Mouse (Mus musculus) MEL (cell line): Measurements from ENCODE around the gene Rora. TPM values are rescaled to one million over a fixed set of nuclear protein-coding genes. Genes with fewer than 3 reads are reported as not detected.

Source experiments
- DNase-seq: peaks from one replicate; pipeline ENCODE4 v3.0.0; 2011; ENCODE audit warnings: low read depth, low spot score
- H3K27ac ChIP-seq: 2 replicates; pipeline ENCODE4 v1.5.1; 2012; ENCODE audit warnings: low read depth, mild to moderate bottlenecking, control low read depth, low read length, moderate library complexity; ENCODE audit not compliant: control insufficient read depth
- H3K27me3 ChIP-seq, 2 experiments: fragments of 150-350 bp in 1 of 2; sonication (generic) in 1 of 2; 2 replicates each; pipeline ENCODE4 v1.6.1; 2012; ENCODE audit warnings: low read length in 2 of 2, mild to moderate bottlenecking in 2 of 2, improper control_type of control experiment in 1 of 2, moderate library complexity in 1 of 2; ENCODE audit not compliant: insufficient read depth in 2 of 2, control insufficient read depth in 1 of 2
- H3K36me3 ChIP-seq, 2 experiments: 2 replicates each; pipeline ENCODE4 v1.6.1; 2012 to 2014; ENCODE audit warnings: low read length in 2 of 2, improper control_type of control experiment in 1 of 2, inconsistent platforms in 1 of 2, mild to moderate bottlenecking in 1 of 2; ENCODE audit not compliant: insufficient read depth in 2 of 2, control insufficient read depth in 1 of 2
- H3K4me1 ChIP-seq, 2 experiments: fragments of 150-350 bp in 1 of 2; sonication (generic) in 1 of 2; 2 replicates each; pipeline ENCODE4 v1.6.1; 2012; ENCODE audit warnings: low read length in 2 of 2, improper control_type of control experiment in 1 of 2, mild to moderate bottlenecking in 1 of 2; ENCODE audit not compliant: insufficient read depth in 2 of 2, control insufficient read depth in 1 of 2
- H3K4me3 ChIP-seq, 2 experiments: fragments of 150-350 bp in 1 of 2; sonication (generic) in 1 of 2; 2 replicates each; pipeline ENCODE4 v1.5.1; 2012; ENCODE audit warnings: low read depth in 2 of 2, low read length in 2 of 2, mild to moderate bottlenecking in 2 of 2, moderate library complexity in 2 of 2, control low read depth in 1 of 2, improper control_type of control experiment in 1 of 2; ENCODE audit not compliant: control insufficient read depth in 1 of 2, insufficient read depth in 1 of 2
- H3K79me2 ChIP-seq: 2 replicates; pipeline ENCODE4 v1.6.1; 2012; ENCODE audit warnings: mild to moderate bottlenecking, low read length, moderate library complexity; ENCODE audit not compliant: control insufficient read depth, poor library complexity, insufficient read depth
- H3K9ac ChIP-seq: 2 replicates; pipeline ENCODE4 v1.6.1; 2012; ENCODE audit warnings: low read depth, mild to moderate bottlenecking, control low read depth, low read length, moderate library complexity; ENCODE audit not compliant: control insufficient read depth, poor library complexity, severe bottlenecking
- H3K9me3 ChIP-seq: fragments of 150-350 bp; sonication (generic); replicated peaks from 2 replicates; pipeline ENCODE4 v1.6.1; 2012; ENCODE audit warnings: mild to moderate bottlenecking, low read length, improper control_type of control experiment, moderate library complexity; ENCODE audit not compliant: insufficient read depth
- CHD2 ChIP-seq: IDR thresholded peaks from 2 replicates; pipeline ENCODE4 v1.6.1; 2011; ENCODE audit warnings: low read length, improper control_type of control experiment
- E2F4 ChIP-seq: IDR thresholded peaks from 2 replicates; pipeline ENCODE4 v1.6.1; 2011; ENCODE audit warnings: low read depth, low read length, improper control_type of control experiment, borderline replicate concordance
- ELF1 ChIP-seq: IDR thresholded peaks from 2 replicates; pipeline ENCODE4 v1.6.1; 2014; ENCODE audit warnings: low read depth, mild to moderate bottlenecking, inconsistent platforms, low read length, improper control_type of control experiment, moderate library complexity
- ETS1 ChIP-seq: IDR thresholded peaks from 2 replicates; pipeline ENCODE4 v1.6.1; 2012; ENCODE audit warnings: low read depth, mild to moderate bottlenecking, inconsistent platforms, low read length, improper control_type of control experiment, moderate library complexity
- GABPA ChIP-seq: IDR thresholded peaks from 2 replicates; pipeline ENCODE4 v1.6.1; 2012; ENCODE audit warnings: low read depth, mild to moderate bottlenecking, inconsistent platforms, low read length, improper control_type of control experiment, moderate library complexity
- GATA1 ChIP-seq: IDR thresholded peaks from 2 replicates; pipeline ENCODE4 v1.6.1; 2011; ENCODE audit warnings: low read depth, low read length, improper control_type of control experiment
- HCFC1 ChIP-seq: IDR thresholded peaks from 2 replicates; pipeline ENCODE4 v1.6.1; 2012; ENCODE audit warnings: low read depth, mild to moderate bottlenecking, inconsistent platforms, low read length, improper control_type of control experiment, moderate library complexity
- JUND ChIP-seq: IDR thresholded peaks from 2 replicates; pipeline ENCODE4 v1.6.1; 2011; ENCODE audit warnings: low read depth, mild to moderate bottlenecking, improper control_type of control experiment, low read length
- MAFK ChIP-seq: IDR thresholded peaks from 2 replicates; pipeline ENCODE4 v1.6.1; 2011; ENCODE audit warnings: low read depth, mild to moderate bottlenecking, low read length, improper control_type of control experiment, borderline replicate concordance
- MAX ChIP-seq: IDR thresholded peaks from 2 replicates; pipeline ENCODE4 v1.6.1; 2011; ENCODE audit warnings: low read length, improper control_type of control experiment
- MEF2A ChIP-seq: IDR thresholded peaks from 2 replicates; pipeline ENCODE4 v1.6.1; 2014; ENCODE audit warnings: low read depth, mild to moderate bottlenecking, inconsistent platforms, low read length, improper control_type of control experiment; ENCODE audit not compliant: poor library complexity, insufficient replicate concordance, severe bottlenecking; ENCODE audit errors: extremely low read depth
- MYB ChIP-seq: IDR thresholded peaks from 2 replicates; pipeline ENCODE4 v1.6.1; 2011; ENCODE audit warnings: mild to moderate bottlenecking, low read depth, low read length, improper control_type of control experiment
- MYC ChIP-seq: IDR thresholded peaks from 2 replicates; pipeline ENCODE4 v1.6.1; 2011; ENCODE audit warnings: low read depth, mild to moderate bottlenecking, low read length, improper control_type of control experiment, moderate library complexity
- NELFE ChIP-seq: IDR thresholded peaks from 2 replicates; pipeline ENCODE4 v1.6.1; 2011; ENCODE audit warnings: low read depth, low read length, improper control_type of control experiment
- NRF1 ChIP-seq: IDR thresholded peaks from 2 replicates; pipeline ENCODE4 v1.6.1; 2014; ENCODE audit warnings: low read depth, mild to moderate bottlenecking, inconsistent platforms, low read length, improper control_type of control experiment, moderate library complexity; ENCODE audit not compliant: poor library complexity, insufficient read depth, severe bottlenecking
- POLR2A ChIP-seq, 2 experiments: IDR thresholded peaks; 2 replicates each; pipeline ENCODE4 v1.6.1; 2011 to 2012; ENCODE audit warnings: low read length in 2 of 2, mild to moderate bottlenecking in 2 of 2, control low read depth in 1 of 2, improper control_type of control experiment in 1 of 2, low read depth in 1 of 2, moderate library complexity in 1 of 2; ENCODE audit not compliant: control insufficient read depth in 1 of 2, insufficient read depth in 1 of 2, poor library complexity in 1 of 2
- RAD21 ChIP-seq: IDR thresholded peaks from 2 replicates; pipeline ENCODE4 v1.6.1; 2011; ENCODE audit warnings: mild to moderate bottlenecking, low read depth, low read length, improper control_type of control experiment
- RCOR1 ChIP-seq: IDR thresholded peaks from 2 replicates; pipeline ENCODE4 v1.6.1; 2012; ENCODE audit warnings: low read depth, mild to moderate bottlenecking, inconsistent platforms, low read length, improper control_type of control experiment
- SMC3 ChIP-seq: IDR thresholded peaks from 2 replicates; pipeline ENCODE4 v1.6.1; 2011; ENCODE audit warnings: low read depth, low read length, improper control_type of control experiment
- UBTF ChIP-seq: IDR thresholded peaks from 2 replicates; pipeline ENCODE4 v1.6.1; 2012; ENCODE audit warnings: low read depth, mild to moderate bottlenecking, inconsistent platforms, low read length, improper control_type of control experiment, moderate library complexity, borderline replicate concordance; ENCODE audit not compliant: insufficient read depth
- USF1 ChIP-seq: IDR thresholded peaks from 2 replicates; pipeline ENCODE4 v1.6.1; 2014; ENCODE audit warnings: low read depth, mild to moderate bottlenecking, inconsistent platforms, low read length, improper control_type of control experiment, moderate library complexity
- USF2 ChIP-seq, 2 experiments: IDR thresholded peaks; 2 replicates each; pipeline ENCODE4 v1.6.1; 2011 to 2012; ENCODE audit warnings: improper control_type of control experiment in 2 of 2, low read length in 2 of 2, borderline replicate concordance in 1 of 2, inconsistent platforms in 1 of 2, low read depth in 1 of 2, mild to moderate bottlenecking in 1 of 2; ENCODE audit not compliant: insufficient read depth in 1 of 2
- ZC3H11A ChIP-seq: IDR thresholded peaks from 2 replicates; pipeline ENCODE4 v1.6.1; 2012; ENCODE audit warnings: low read depth, mild to moderate bottlenecking, inconsistent platforms, low read length, improper control_type of control experiment
- ZNF384 ChIP-seq: IDR thresholded peaks from 2 replicates; pipeline ENCODE4 v1.6.1; 2012; ENCODE audit warnings: low read depth, mild to moderate bottlenecking, inconsistent platforms, low read length, improper control_type of control experiment
- polyA plus RNA-seq, 2 experiments: library from polyadenylated mRNA; stranded (reverse) in 1 of 2; unstranded in 1 of 2; fragments of >175 nt in 1 of 2; fragments of >200 nt in 1 of 2; gene quantifications; 2 replicates each; pipeline versions ENCODE4 v1.2.1 to v1.2.4; 2012; ENCODE audit warnings: low replicate concordance in 2 of 2, low read depth in 1 of 2; ENCODE audit not compliant: insufficient read length in 2 of 2, insufficient read depth in 1 of 2, missing spikeins in 1 of 2
- total RNA-seq: library from RNA; depleted of rRNA; stranded (reverse); fragments of 300-350 nt; gene quantifications from 2 replicates; pipeline ENCODE4 v1.2.3, GENCODE M21; 2012

Gene Rora
- total and polyA plus RNA-seq, 3 experiments: not detected

- Histone ChIP-seq H3K4me3 (no peak overlapping the region), H3K4me1 (no peaks in the 10 kb centered on the region), H3K27me3 (no peaks in the 10 kb centered on the region), H3K9me3 (no peaks in the 10 kb centered on the region), H3K79me2 (no peaks in the 10 kb centered on the region), H3K9ac (no peak overlapping the region), H3K36me3 (no peaks in the 10 kb centered on the region), H3K27ac (no peak overlapping the region)
- no peak for DNase-seq
- TF ChIP-seq RAD21 (no peak), USF2 (IDR thresholded peaks at IDR 0.05; ENCODE audit: borderline replicate concordance in 1 of 2, insufficient read depth in 1 of 2, low read depth in 1 of 2, low read length in 2 of 2) (no peak), NRF1 (no peak), GABPA (no peak), JUND (no peak), GATA1 (no peak), MAFK (no peak), MYC (no peak), UBTF (no peak), ETS1 (no peak), CHD2 (no peak), SMC3 (no peak), POLR2A (IDR thresholded peaks at IDR 0.05; ENCODE audit: control insufficient read depth in 1 of 2, insufficient read depth in 1 of 2, low read depth in 1 of 2, low read length in 2 of 2, poor library complexity in 1 of 2) (no peak), MAX (no peak), HCFC1 (no peak), RCOR1 (no peak), ZC3H11A (no peak)
Measured at GRCm38 (mm10) chr9:69043920-69044613, 390.5 kb downstream of the Rora start.

GRCm38 (mm10) chr9:69044614-69045133 is 391.1 kb downstream of the Rora start:
- no peaks in the 10 kb centered on the region for H3K4me1 ChIP-seq

More at GRCm38 (mm10) chr9:69044614-69045133, 391.1 kb downstream of the Rora start:
- no peak overlapping the region for H3K27ac ChIP-seq
- no peaks in the 10 kb centered on the region for H3K9me3 ChIP-seq
- H3K36me3 ChIP-seq: no peaks in the 10 kb centered on the region
- no peak for TF ChIP-seq ELF1
- TF ChIP-seq USF1: no peak
- no peak for TF ChIP-seq GATA1
- no peak for TF ChIP-seq MEF2A
- no peak for TF ChIP-seq ZNF384
- no peak for TF ChIP-seq NELFE
- no peak for TF ChIP-seq MYC
- no peak for TF ChIP-seq E2F4
- TF ChIP-seq NRF1: no peak
- no peak for TF ChIP-seq POLR2A (IDR thresholded peaks at IDR 0.05; ENCODE audit: control insufficient read depth in 1 of 2, insufficient read depth in 1 of 2, low read depth in 1 of 2, low read length in 2 of 2, poor library complexity in 1 of 2)
- no peak for TF ChIP-seq MYB
- H3K9ac ChIP-seq: no peak overlapping the region
- H3K79me2 ChIP-seq: no peaks in the 10 kb centered on the region
- no peaks in the 10 kb centered on the region for H3K27me3 ChIP-seq
- H3K4me3 ChIP-seq: no peak overlapping the region
- DNase-seq: no peak
